Mouse (Mus musculus): ENCODE results near the gene Eml2. TPM values are rescaled to one million over a fixed set of nuclear protein-coding genes. Genes with fewer than 3 reads are reported as not detected.

Gene Eml2
- polyA plus RNA-seq, 1 experiment from 2014 or later: 1.5 TPM

GRCm38 (mm10) chr7:19179173-19179572 is 3.0 kb downstream of the Eml2 start:
- no peak overlapping the region for H3K27ac ChIP-seq (ENCODE audit: low read depth, low read length)
- peak overlapping the region; percentile 39; the same call in 1 of the 2 replicates for H3K9ac ChIP-seq (ENCODE audit: low read length)
- under 1% methylated on average over 31 of the region's 32 CpGs for WGBS

GRCm38 (mm10) chr7:19179936-19180335 is 3.7 kb downstream of the Eml2 start:
- H3K4me3 ChIP-seq (ENCODE audit: low read depth, low read length): no peak overlapping the region
- 39% methylated on average over 6 of the region's 6 CpGs for WGBS
- H3K36me3 ChIP-seq (ENCODE audit: control insufficient read depth, insufficient read depth, low read length): no peaks in the 10 kb centered on the region
- H3K9me3 ChIP-seq (ENCODE audit: control insufficient read depth, low read length): peaks cover 2% of the 10 kb centered on the region; the same call in 1 of the 2 replicates
- no peak overlapping the region; the same call in 1 of the 2 replicates for H3K4me2 ChIP-seq
- H3K27ac ChIP-seq (ENCODE audit: low read depth, low read length): no peak overlapping the region
- H3K27me3 ChIP-seq (ENCODE audit: control insufficient read depth, insufficient read depth, low read length): peaks cover 42% of the 10 kb centered on the region
- no peak overlapping the region for H3K9ac ChIP-seq (ENCODE audit: low read length)
- peaks cover 15% of the 10 kb centered on the region for H3K4me1 ChIP-seq (ENCODE audit: control insufficient read depth, insufficient read depth, low read length)
- DNase-seq (ENCODE audit: low spot score, missing footprints): no peak
- ATAC-seq (ENCODE audit: low FRiP score): no peak

More at GRCm38 (mm10) chr7:19179173-19179572, 3.0 kb downstream of the Eml2 start:
- DNase-seq (ENCODE audit: low spot score, missing footprints): peak; percentile 94
- peaks cover 15% of the 10 kb centered on the region for H3K4me1 ChIP-seq (ENCODE audit: control insufficient read depth, insufficient read depth, low read length)
- peak overlapping the region; percentile 26 for H3K4me3 ChIP-seq (ENCODE audit: low read depth, low read length)
- peaks cover 2% of the 10 kb centered on the region; the same call in 1 of the 2 replicates for H3K9me3 ChIP-seq (ENCODE audit: control insufficient read depth, low read length)
- H3K4me2 ChIP-seq: peak overlapping the region; percentile 44
- ATAC-seq (ENCODE audit: low FRiP score): 0 out of 2 replicates have a peak, but pooled peaks have one; percentile 4
- H3K27me3 ChIP-seq (ENCODE audit: control insufficient read depth, insufficient read depth, low read length): peaks cover 42% of the 10 kb centered on the region
- H3K36me3 ChIP-seq (ENCODE audit: control insufficient read depth, insufficient read depth, low read length): no peaks in the 10 kb centered on the region

GRCm38 (mm10) chr7:19180862-19181429 is 4.7 kb downstream of the Eml2 start:
- 0 out of 2 replicates have a peak, but pooled peaks have one; percentile 11 for ATAC-seq (ENCODE audit: low FRiP score)
- Histone ChIP-seq H3K4me3 (ENCODE audit: low read depth, low read length) (peak overlapping the region; percentile 42), H3K4me1 (ENCODE audit: control insufficient read depth, insufficient read depth, low read length) (peaks cover 13% of the 10 kb centered on the region), H3K4me2 (peak overlapping the region; percentile 57), H3K27me3 (ENCODE audit: control insufficient read depth, insufficient read depth, low read length) (peaks cover 37% of the 10 kb centered on the region), H3K9me3 (ENCODE audit: control insufficient read depth, low read length) (peaks cover 2% of the 10 kb centered on the region; the same call in 1 of the 2 replicates), H3K27ac (ENCODE audit: low read depth, low read length) (no peak overlapping the region), H3K36me3 (ENCODE audit: control insufficient read depth, insufficient read depth, low read length) (no peaks in the 10 kb centered on the region), H3K9ac (ENCODE audit: low read length) (peak overlapping the region; percentile 63)
- peak; percentile 92 for DNase-seq (ENCODE audit: low spot score, missing footprints)
- 1% methylated on average over 27 of the region's 27 CpGs for WGBS

GRCm38 (mm10) chr7:19184250-19184649 is 8.0 kb downstream of the Eml2 start:
- no peaks in the 10 kb centered on the region for H3K9me3 ChIP-seq (ENCODE audit: control insufficient read depth, low read length)
- H3K4me1 ChIP-seq (ENCODE audit: control insufficient read depth, insufficient read depth, low read length): peaks cover 7% of the 10 kb centered on the region; the same call in 1 of the 2 replicates
- H3K27me3 ChIP-seq (ENCODE audit: control insufficient read depth, insufficient read depth, low read length): peaks cover 12% of the 10 kb centered on the region; the same call in 1 of the 2 replicates
- H3K9ac ChIP-seq (ENCODE audit: low read length): no peak overlapping the region
- ATAC-seq (ENCODE audit: low FRiP score) (no peak), DNase-seq (ENCODE audit: low spot score, missing footprints) (no peak)
- no peak overlapping the region for H3K4me3 ChIP-seq (ENCODE audit: low read depth, low read length)
- H3K4me2 ChIP-seq: no peak overlapping the region
- no peaks in the 10 kb centered on the region for H3K36me3 ChIP-seq (ENCODE audit: control insufficient read depth, insufficient read depth, low read length)
- 90% methylated on average over 2 of the region's 2 CpGs for WGBS
- no peak overlapping the region for H3K27ac ChIP-seq (ENCODE audit: low read depth, low read length)

DNA sequence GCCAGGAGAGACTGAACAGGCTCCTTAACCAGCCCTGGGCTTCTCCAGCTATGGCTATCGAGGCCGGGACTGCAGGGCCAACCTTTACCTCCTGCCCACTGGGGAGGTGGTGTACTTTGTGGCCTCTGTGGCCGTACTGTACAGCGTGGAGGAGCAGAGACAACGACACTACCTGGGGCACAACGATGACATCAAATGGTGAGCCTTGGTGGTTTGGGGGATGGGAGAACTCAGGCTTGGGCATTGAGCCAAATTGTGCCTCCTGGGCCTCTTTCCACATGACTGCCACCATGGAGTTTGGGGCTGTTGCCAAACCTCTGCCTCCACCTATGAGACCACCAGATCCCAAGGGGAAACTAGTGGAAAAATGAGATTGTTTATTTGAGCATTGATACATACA is 8.5 kb downstream of the Eml2 start:
- ATAC-seq (ENCODE audit: low FRiP score) (no peak), DNase-seq (ENCODE audit: low spot score, missing footprints) (no peak)
- H3K36me3 ChIP-seq (ENCODE audit: control insufficient read depth, insufficient read depth, low read length): no peaks in the 10 kb centered on the region
- peaks cover 4% of the 10 kb centered on the region; the same call in 1 of the 2 replicates for H3K4me1 ChIP-seq (ENCODE audit: control insufficient read depth, insufficient read depth, low read length)
- H3K4me3 ChIP-seq (ENCODE audit: low read depth, low read length): no peak overlapping the region
- peaks cover 6% of the 10 kb centered on the region; the same call in 1 of the 2 replicates for H3K27me3 ChIP-seq (ENCODE audit: control insufficient read depth, insufficient read depth, low read length)
- no peak overlapping the region for H3K27ac ChIP-seq (ENCODE audit: low read depth, low read length)
- H3K9me3 ChIP-seq (ENCODE audit: control insufficient read depth, low read length): no peaks in the 10 kb centered on the region
- WGBS: 93% methylated on average over 6 of the region's 6 CpGs
- no peak overlapping the region for H3K4me2 ChIP-seq
- no peak overlapping the region for H3K9ac ChIP-seq (ENCODE audit: low read length)

GRCm38 (mm10) chr7:19194676-19195075 is 18.5 kb downstream of the Eml2 start:
- Histone ChIP-seq H3K27ac (ENCODE audit: low read depth, low read length) (no peak overlapping the region), H3K4me2 (no peak overlapping the region), H3K9me3 (ENCODE audit: control insufficient read depth, low read length) (peaks cover 4% of the 10 kb centered on the region; the same call in 1 of the 2 replicates), H3K4me1 (ENCODE audit: control insufficient read depth, insufficient read depth, low read length) (no peaks in the 10 kb centered on the region), H3K9ac (ENCODE audit: low read length) (no peak overlapping the region), H3K36me3 (ENCODE audit: control insufficient read depth, insufficient read depth, low read length) (peaks cover 8% of the 10 kb centered on the region), H3K4me3 (ENCODE audit: low read depth, low read length) (no peak overlapping the region), H3K27me3 (ENCODE audit: control insufficient read depth, insufficient read depth, low read length) (no peaks in the 10 kb centered on the region)
- ATAC-seq (ENCODE audit: low FRiP score) (no peak), DNase-seq (ENCODE audit: low spot score, missing footprints) (peak; percentile 51)
- 94% methylated on average over 4 of the region's 4 CpGs for WGBS

DNA sequence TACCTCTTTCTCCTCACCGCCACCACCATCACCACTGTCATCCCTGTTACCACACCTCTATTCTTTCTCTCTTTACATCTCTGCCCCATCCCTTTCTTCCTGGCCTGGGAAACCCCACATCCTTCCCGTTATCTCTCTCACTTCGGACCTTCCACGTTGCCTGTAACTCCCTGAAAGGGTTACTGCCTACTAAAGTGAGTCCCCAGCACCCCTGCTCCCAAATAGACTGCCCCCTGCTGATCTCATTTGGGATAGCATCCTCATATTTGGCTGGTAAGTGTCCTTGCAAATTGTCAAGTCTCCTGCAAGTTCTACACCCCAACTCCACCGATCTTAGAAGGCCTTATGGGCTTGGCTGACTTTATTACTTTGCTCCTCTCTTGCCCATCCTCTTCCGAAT is 20.5 kb downstream of the Eml2 start:
- H3K36me3 ChIP-seq (ENCODE audit: control insufficient read depth, insufficient read depth, low read length): peaks cover 8% of the 10 kb centered on the region
- ATAC-seq (ENCODE audit: low FRiP score) (no peak), DNase-seq (ENCODE audit: low spot score, missing footprints) (peak; percentile 86)
- no peaks in the 10 kb centered on the region for H3K27me3 ChIP-seq (ENCODE audit: control insufficient read depth, insufficient read depth, low read length)
- no peak overlapping the region for H3K4me3 ChIP-seq (ENCODE audit: low read depth, low read length)
- peaks cover 4% of the 10 kb centered on the region; the same call in 1 of the 2 replicates for H3K9me3 ChIP-seq (ENCODE audit: control insufficient read depth, low read length)
- no peak overlapping the region for H3K4me2 ChIP-seq
- no peaks in the 10 kb centered on the region for H3K4me1 ChIP-seq (ENCODE audit: control insufficient read depth, insufficient read depth, low read length)
- no peak overlapping the region for H3K27ac ChIP-seq (ENCODE audit: low read depth, low read length)
- 71% methylated on average over 6 of the region's 6 CpGs for WGBS
- H3K9ac ChIP-seq (ENCODE audit: low read length): no peak overlapping the region

DNA sequence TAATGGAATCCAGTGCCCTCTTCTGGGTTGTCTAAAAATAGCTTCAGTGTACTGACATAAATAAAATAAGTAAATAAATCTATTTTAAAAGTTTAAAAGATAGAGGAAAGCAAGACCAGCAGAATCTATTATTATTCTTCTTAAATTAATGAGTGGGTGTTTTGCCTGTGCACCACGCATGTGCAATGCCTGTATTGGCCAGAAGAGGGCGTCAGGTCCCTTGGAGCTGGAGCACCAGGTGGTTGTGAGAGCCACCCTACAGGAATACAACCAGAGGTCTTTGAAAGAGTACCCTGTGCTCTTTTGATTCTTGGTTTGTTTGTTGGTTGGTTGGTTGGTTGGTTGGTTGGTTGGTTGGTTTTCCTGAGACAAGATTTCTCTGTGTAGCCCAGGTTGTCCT is 21.8 kb downstream of the Eml2 start:
- DNase-seq (ENCODE audit: low spot score, missing footprints): no peak
- 30% methylated on average over 2 of the region's 2 CpGs for WGBS
- peaks cover 8% of the 10 kb centered on the region for H3K36me3 ChIP-seq (ENCODE audit: control insufficient read depth, insufficient read depth, low read length)

GRCm38 (mm10) chr7:19201660-19202059 is 25.4 kb downstream of the Eml2 start:
- no peak overlapping the region for H3K4me2 ChIP-seq
- 67% methylated on average over 14 of the region's 15 CpGs for WGBS
- H3K4me1 ChIP-seq (ENCODE audit: control insufficient read depth, insufficient read depth, low read length): no peaks in the 10 kb centered on the region
- ATAC-seq (ENCODE audit: low FRiP score): no peak; the same call in 1 of the 2 replicates
- no peaks in the 10 kb centered on the region for H3K27me3 ChIP-seq (ENCODE audit: control insufficient read depth, insufficient read depth, low read length)
- no peak overlapping the region for H3K27ac ChIP-seq (ENCODE audit: low read depth, low read length)
- DNase-seq (ENCODE audit: low spot score, missing footprints): no peak
- H3K4me3 ChIP-seq (ENCODE audit: low read depth, low read length): no peak overlapping the region
- no peaks in the 10 kb centered on the region for H3K9me3 ChIP-seq (ENCODE audit: control insufficient read depth, low read length)
- H3K36me3 ChIP-seq (ENCODE audit: control insufficient read depth, insufficient read depth, low read length): peaks cover 5% of the 10 kb centered on the region
- H3K9ac ChIP-seq (ENCODE audit: low read length): no peak overlapping the region

More for the DNA sequence above, 21.8 kb downstream of the Eml2 start:
- no peak overlapping the region for H3K9ac ChIP-seq (ENCODE audit: low read length)
- H3K27me3 ChIP-seq (ENCODE audit: control insufficient read depth, insufficient read depth, low read length): no peaks in the 10 kb centered on the region
- no peak overlapping the region for H3K4me3 ChIP-seq (ENCODE audit: low read depth, low read length)
- H3K27ac ChIP-seq (ENCODE audit: low read depth, low read length): no peak overlapping the region
- H3K9me3 ChIP-seq (ENCODE audit: control insufficient read depth, low read length): peaks cover 4% of the 10 kb centered on the region; the same call in 1 of the 2 replicates
- H3K4me1 ChIP-seq (ENCODE audit: control insufficient read depth, insufficient read depth, low read length): no peaks in the 10 kb centered on the region
- no peak for ATAC-seq (ENCODE audit: low FRiP score)
- H3K4me2 ChIP-seq: no peak overlapping the region

Data from midbrain, embryonic 11.5 days (tissue).